Mouse (Mus musculus) v-Abl transformed pro-B cells (cell line): ENCODE results near the gene Car5b.

Source experiments
- in situ Hi-C, 2 experiments: fragments of 400-800 bp; cut with MboI; formaldehyde crosslinking; loops; one replicate each; pipeline ENCODE4 v1.15.1; 2025; ENCODE audit not compliant: unreplicated experiment in 2 of 2

The Car5b gene

DNA sequence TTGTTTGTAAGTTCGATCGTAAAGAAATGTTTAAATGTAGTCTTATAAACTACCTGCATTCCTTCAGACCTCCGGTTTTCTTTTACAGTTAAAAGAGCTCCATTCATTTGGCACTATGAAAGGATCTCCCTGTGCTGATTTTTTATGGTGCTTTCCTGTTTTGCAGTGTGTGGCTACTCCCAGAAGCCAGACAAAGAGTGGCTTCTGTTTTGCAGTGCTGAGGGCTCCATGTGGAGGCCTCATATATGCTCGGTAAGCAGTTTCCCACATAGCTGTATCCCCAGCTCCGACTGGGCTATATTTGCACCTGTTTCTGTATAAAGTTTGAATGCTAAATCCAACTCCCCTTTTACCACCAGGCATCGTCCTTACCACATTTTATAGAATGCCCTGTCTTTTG, 45.7 kb downstream of the Car5b start:
- in situ Hi-C loops: no loop called here

DNA sequence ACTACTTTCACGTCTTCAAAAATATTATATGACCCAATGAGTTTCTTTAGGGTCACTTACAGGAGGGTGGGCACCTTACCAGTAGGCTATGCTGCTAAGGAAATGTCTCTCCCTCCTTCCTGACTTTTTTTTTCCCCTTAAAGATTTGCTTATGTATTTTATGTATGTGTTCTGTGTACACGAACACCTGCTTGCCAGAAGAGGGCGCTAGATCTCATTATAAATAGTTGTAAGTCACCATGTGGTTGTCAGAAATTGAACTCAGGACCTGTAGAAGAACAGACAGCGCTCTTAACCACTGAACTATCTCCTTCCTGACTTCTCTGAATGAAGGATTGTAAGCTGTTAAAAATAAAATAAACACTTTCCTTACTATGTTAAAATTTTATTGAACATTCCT, 46.3 kb downstream of the Car5b start:
- in situ Hi-C loops: no loop called here

DNA sequence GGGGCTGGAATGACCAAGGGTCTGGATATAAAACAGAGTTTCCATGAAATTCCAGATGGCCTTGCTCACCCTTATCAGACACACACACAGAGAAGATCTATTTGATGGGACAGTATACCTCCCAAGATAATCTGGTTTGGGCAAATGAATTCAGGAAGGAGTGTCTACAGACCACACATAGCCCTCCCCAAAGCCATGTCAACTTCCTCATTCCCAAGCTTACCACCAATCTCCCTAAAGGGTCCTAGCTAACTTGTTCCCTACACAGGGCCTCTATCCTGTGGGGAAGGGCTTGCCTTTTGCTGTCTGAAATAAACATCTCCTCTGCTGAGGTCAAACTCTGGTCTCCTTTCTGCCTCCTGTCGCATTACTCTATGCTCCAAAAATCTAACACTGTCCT, 46.7 kb downstream of the Car5b start:
- in situ Hi-C loops: no loop called here

DNA sequence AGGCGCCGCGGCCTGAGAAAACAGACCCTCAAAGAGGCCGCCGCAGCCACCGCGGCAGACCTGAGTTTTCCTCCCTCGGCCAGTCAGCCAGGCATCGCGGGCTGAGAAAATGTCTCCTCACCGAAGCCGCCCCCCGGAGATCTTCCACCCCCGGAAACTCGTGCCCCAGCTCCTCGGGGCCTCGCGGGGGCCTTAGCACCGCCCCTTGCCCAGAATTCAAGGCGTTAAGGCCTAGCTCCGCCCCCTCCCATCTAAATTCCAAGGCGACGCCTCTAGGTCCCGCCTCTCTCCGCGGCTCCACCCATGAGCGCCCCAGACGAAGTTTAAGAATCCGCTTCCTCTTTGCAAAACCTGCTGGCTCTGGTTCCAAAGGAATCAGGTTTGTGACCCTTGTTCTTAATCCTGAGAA, 69.3 kb downstream of the Car5b start, which contains the start of gene Zrsr2:
Zrsr2 (minus strand) TSS at position 195 of the 409 bp plus-strand sequence.
- in situ Hi-C loops: loop anchor here (10.0 to 25.0 kb wide), 3 partner anchors 454 to 1196 kb away; partner anchors contain the start of genes Rbbp7 (in 2 of the 2) and Piga (in 1 of the 2)

DNA sequence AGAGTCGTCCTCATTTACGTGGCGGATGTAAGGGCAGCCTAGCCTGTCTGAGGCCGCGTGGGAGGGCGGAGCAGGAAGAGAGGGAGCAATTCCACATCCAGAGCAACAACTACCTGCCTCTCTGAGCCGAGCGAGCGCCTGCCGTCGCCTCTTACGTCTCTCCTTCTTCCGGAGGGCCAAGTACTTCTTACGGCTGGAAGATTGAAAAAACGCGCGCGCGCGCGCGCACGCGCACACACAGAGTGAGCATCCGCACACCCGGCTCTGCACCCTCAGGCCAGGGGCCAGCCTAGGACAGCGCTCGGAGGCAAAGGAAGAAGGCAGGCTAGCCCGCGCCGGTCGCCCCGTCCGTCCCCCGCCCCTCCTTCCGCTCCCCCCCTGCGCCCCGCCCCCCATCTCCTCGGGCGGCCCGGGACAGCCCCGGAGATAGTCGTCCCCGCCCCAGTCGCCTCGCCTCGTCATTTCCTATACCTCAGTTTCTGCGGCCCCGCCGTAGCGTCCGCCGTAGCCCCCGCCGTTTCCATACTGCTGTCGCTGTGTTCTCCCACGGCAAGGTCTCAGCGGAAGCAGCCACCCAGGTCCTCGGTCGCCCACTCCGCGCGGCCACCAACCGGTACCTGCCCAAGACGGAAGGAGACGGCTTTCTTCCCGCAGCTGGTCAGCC, 69.9 kb downstream of the Car5b start:
- in situ Hi-C loops: loop anchor here (10.0 to 25.0 kb wide), 3 partner anchors 454 to 1196 kb away; partner anchors contain the start of genes Rbbp7 (in 2 of the 2) and Piga (in 1 of the 2)

DNA sequence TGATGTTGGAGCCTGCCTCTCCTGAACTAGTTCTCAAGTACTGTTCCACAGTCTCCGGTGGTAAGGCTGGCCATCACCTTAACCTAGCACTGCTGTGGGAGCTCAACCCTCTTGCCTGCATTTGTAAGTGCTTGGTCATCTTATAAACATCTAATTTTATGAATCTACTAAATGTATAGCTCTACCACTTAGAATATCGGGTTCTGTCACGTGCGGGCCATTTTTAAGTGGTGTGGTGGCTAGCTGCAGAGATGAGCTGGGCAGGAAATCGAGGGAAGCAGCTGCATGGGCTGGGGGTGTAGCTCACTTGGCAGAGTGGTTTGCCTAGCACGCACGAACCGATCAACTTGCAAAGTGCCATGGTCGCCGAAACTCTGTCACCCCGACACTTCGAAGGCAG, 70.4 kb downstream of the Car5b start:
- in situ Hi-C loops: loop anchor here (10.0 to 25.0 kb wide), 3 partner anchors 455 to 1195 kb away; partner anchors contain the start of genes Rbbp7 (in 2 of the 2) and Piga (in 1 of the 2)

DNA sequence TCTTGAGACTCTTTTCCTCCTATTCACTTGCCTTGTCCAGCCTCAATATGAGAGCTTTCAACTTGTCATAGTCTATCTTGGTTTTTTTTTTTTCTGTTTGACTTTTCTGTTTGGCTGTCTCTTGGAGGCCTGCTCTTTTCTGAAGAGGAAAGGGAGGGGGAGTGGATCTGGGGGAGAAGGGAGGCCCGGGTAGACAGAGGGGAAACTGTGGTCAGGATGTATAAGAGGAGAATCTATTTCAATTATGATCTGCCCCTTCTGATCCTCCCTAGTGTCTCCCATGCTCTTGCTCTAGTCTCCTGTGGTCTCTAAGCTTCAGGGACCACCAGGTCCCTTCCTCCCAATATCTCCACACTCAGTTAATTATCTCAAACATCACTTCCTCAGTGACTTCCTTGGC, 76.2 kb downstream of the Car5b start:
- in situ Hi-C loops: loop anchor here (10.0 to 25.0 kb wide), 3 partner anchors 461 to 1189 kb away; partner anchors contain the start of genes Rbbp7 (in 2 of the 2) and Piga (in 1 of the 2)

DNA sequence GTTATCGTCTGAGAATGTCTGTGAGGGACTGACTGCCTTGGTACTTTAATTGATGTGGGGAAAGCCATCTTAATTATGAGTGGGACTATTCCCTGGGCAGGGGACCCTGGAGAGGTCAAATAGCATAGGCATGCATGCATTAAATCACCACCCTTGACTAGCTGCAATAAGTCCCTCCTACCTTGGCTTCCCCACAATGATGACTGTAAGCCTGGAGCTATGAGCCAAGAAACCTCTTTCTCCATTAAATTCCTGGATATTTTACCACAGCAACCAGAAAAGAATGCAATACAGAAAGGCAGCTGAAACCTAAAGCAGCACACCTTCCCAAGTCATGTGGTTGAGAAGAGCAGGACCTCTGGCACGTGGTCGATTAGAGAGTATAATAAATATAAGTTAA, 83.4 kb downstream of the Car5b start:
- in situ Hi-C loops: loop anchor here in 1 of 2 experiments (10.0 kb wide), 1 partner anchor 1020 kb away; no protein-coding TSS in a partner anchor

DNA sequence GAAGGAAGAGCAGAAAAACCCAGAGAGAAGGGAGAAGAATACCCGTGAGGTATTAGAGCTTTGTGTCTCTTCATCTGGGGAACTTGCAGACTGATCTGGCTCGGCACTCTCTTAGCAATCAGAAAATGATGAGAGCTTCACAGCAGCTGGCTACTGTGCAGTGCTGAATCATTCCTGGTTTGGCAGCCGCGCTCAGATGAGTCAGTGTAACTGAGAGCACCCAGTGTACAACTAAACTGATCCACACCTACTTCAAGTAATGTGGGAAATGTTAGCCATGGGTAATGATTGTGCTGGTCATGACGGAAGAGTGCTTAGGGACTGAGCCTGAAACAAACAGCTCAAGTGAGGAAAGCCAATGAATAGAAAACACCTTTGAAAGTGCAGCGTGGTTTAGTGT, 89.2 kb downstream of the Car5b start:
- in situ Hi-C loops: no loop called here

DNA sequence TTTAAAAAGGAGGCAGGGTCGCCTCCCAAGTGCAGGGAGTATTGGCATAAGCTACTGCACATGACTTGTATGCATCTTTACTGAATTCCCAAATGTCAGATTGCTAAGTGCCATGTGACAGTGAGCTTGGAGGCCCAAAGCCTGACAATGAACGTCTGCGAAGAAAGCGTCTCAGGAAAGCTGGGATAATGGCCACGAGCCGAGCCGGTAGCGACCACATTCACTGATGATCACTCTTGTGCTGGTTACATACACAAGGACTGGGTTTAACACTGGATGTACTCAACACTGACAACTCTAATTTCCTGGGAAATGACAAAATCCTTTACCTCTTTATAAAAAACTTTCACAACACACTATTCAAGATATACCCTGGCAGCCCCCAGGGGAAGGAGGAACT, 93.1 kb downstream of the Car5b start:
- in situ Hi-C loops: no loop called here

DNA sequence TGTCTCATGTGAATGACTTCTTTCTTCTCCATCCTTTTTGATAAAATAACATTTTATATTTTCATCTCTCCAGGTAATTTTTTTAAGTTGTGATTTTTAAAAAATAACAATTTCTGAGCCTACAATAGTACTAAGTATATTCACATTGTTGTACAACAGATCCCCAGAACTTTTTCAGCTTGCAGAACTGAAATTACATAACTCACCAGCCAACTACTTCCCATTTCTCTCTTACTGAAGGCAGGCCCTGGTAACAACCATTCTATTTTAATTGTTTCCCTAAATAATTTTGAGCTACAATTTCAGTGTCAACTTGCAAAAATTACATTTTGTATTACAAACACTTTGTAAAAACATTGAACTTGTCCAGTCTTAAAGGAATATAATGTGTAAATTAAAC, 98.2 kb downstream of the Car5b start:
- in situ Hi-C loops: no loop called here
